Mouse (Mus musculus): ENCODE results near the gene Raver2. TPM values are rescaled to one million over a fixed set of nuclear protein-coding genes. Genes with fewer than 3 reads are reported as not detected.

The Raver2 gene
- total RNA-seq, 1 experiment: 8.8 TPM

DNA sequence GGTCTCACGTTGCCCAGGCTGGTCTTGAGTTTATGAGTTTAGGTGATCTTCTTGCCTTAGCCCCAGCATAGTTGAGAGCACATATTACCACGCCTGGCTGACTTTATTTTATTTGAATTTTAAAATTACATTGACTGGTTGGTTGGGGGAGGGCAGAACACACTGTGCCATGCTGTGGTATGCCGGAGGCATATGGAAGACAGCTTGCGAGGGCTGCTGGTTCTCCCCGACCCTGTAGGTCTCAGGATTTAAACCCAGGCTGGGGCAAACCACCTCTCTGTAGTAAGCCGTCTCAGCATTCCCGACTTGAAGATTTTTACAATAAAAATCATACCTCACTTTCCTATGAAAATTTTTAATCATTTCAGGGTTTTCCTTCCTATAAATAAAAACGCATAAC is 66.2 kb downstream of the Raver2 start:
- H3K9me3 ChIP-seq (ENCODE audit: control insufficient read depth, insufficient read depth, low read depth, low read length): no peaks in the 10 kb centered on the region
- H3K4me3 ChIP-seq (ENCODE audit: insufficient read depth in 1 of 2, low read depth in 1 of 2, low read length in 2 of 2, poor library complexity in 1 of 2, severe bottlenecking in 1 of 2): no peak overlapping the region
- no peak for TF ChIP-seq MAFK (IDR thresholded peaks at IDR 0.05; ENCODE audit: insufficient read depth, low read depth, low read length)
- TF ChIP-seq ZC3H11A (IDR thresholded peaks at IDR 0.05; ENCODE audit: borderline replicate concordance, low read depth, low read length): no peak
- TF ChIP-seq ZNF384 (IDR thresholded peaks at IDR 0.05; ENCODE audit: low read depth, low read length): no peak
- TF ChIP-seq CHD2 (IDR thresholded peaks at IDR 0.05; ENCODE audit: low read depth, low read length): no peak
- TF ChIP-seq HCFC1 (IDR thresholded peaks at IDR 0.05; ENCODE audit: borderline replicate concordance, insufficient read depth, low read length): no peak
- no peak overlapping the region for H3K9ac ChIP-seq (ENCODE audit: insufficient read depth, low read depth, low read length, poor library complexity, severe bottlenecking)
- peaks cover 2% of the 10 kb centered on the region; the same call in 1 of the 2 replicates for H3K36me3 ChIP-seq (ENCODE audit: control insufficient read depth, insufficient read depth, low read length, poor library complexity, severe bottlenecking)
- in situ Hi-C loops (cut with MboI; ENCODE audit: low sequenced_read_pairs in 2 of 2, unreplicated experiment in 2 of 2): no loop called here
- no peaks in the 10 kb centered on the region for H3K4me1 ChIP-seq (ENCODE audit: control insufficient read depth in 2 of 2, insufficient read depth in 2 of 2, low read length in 2 of 2, poor library complexity in 1 of 2)
- no peak overlapping the region for H3K27ac ChIP-seq (ENCODE audit: insufficient read depth, low read depth, low read length, poor library complexity, severe bottlenecking)
- no peak for DNase-seq (ENCODE audit: low read depth, low spot score)

- DNase-seq (ENCODE audit: low read depth, low spot score): no peak
- Histone ChIP-seq H3K9ac (ENCODE audit: insufficient read depth, low read depth, low read length, poor library complexity, severe bottlenecking) (no peak overlapping the region), H3K9me3 (ENCODE audit: control insufficient read depth, insufficient read depth, low read depth, low read length) (no peaks in the 10 kb centered on the region), H3K27ac (ENCODE audit: insufficient read depth, low read depth, low read length, poor library complexity, severe bottlenecking) (no peak overlapping the region), H3K4me1 (ENCODE audit: control insufficient read depth in 2 of 2, insufficient read depth in 2 of 2, low read length in 2 of 2, poor library complexity in 1 of 2) (no peaks in the 10 kb centered on the region), H3K4me3 (ENCODE audit: insufficient read depth in 1 of 2, low read depth in 1 of 2, low read length in 2 of 2, poor library complexity in 1 of 2, severe bottlenecking in 1 of 2) (no peak overlapping the region), H3K36me3 (ENCODE audit: control insufficient read depth, insufficient read depth, low read length, poor library complexity, severe bottlenecking) (peaks cover 2% of the 10 kb centered on the region; the same call in 1 of the 2 replicates)
- in situ Hi-C loops (cut with MboI; ENCODE audit: low sequenced_read_pairs in 2 of 2, unreplicated experiment in 2 of 2): no loop called here
- no peak for TF ChIP-seq ZNF384 (IDR thresholded peaks at IDR 0.05; ENCODE audit: low read depth, low read length)
- no peak for TF ChIP-seq ZC3H11A (IDR thresholded peaks at IDR 0.05; ENCODE audit: borderline replicate concordance, low read depth, low read length)
- TF ChIP-seq CHD2 (IDR thresholded peaks at IDR 0.05; ENCODE audit: low read depth, low read length): no peak
- no peak for TF ChIP-seq HCFC1 (IDR thresholded peaks at IDR 0.05; ENCODE audit: borderline replicate concordance, insufficient read depth, low read length)
- TF ChIP-seq MAFK (IDR thresholded peaks at IDR 0.05; ENCODE audit: insufficient read depth, low read depth, low read length): no peak
Measured at GRCm38 (mm10) chr4:101135909-101136308, 67.1 kb downstream of the Raver2 start.

DNA sequence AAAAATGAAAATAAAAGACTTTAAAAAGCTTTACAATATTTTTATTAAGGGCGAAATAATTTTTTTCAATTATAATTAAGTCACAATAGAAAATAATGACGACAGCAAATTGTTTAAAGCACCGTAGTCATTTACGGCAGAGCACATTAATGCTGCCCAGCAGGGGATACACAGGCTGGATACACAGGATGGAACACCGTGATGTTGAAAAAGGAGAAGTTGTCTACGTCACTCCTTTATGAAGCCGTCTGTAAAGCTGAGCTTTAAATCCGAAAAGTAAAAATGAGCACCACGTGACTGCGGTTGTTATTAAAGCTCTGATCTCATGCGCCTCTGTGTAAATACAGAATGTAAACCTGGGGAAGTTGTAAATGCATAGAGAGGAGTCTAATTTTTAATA is 69.2 kb downstream of the Raver2 start:
- H3K27ac ChIP-seq (ENCODE audit: insufficient read depth, low read depth, low read length, poor library complexity, severe bottlenecking): no peak overlapping the region
- DNase-seq (ENCODE audit: low read depth, low spot score): no peak
- H3K4me3 ChIP-seq (ENCODE audit: insufficient read depth in 1 of 2, low read depth in 1 of 2, low read length in 2 of 2, poor library complexity in 1 of 2, severe bottlenecking in 1 of 2): no peak overlapping the region
- no peak overlapping the region for H3K9ac ChIP-seq (ENCODE audit: insufficient read depth, low read depth, low read length, poor library complexity, severe bottlenecking)
- no peaks in the 10 kb centered on the region; the same call in 1 of the 2 replicates for H3K36me3 ChIP-seq (ENCODE audit: control insufficient read depth, insufficient read depth, low read length, poor library complexity, severe bottlenecking)
- no peak for TF ChIP-seq MAFK (IDR thresholded peaks at IDR 0.05; ENCODE audit: insufficient read depth, low read depth, low read length)
- no peak for TF ChIP-seq ZC3H11A (IDR thresholded peaks at IDR 0.05; ENCODE audit: borderline replicate concordance, low read depth, low read length)
- no peak for TF ChIP-seq ZNF384 (IDR thresholded peaks at IDR 0.05; ENCODE audit: low read depth, low read length)
- no peak for TF ChIP-seq CHD2 (IDR thresholded peaks at IDR 0.05; ENCODE audit: low read depth, low read length)
- no peak for TF ChIP-seq HCFC1 (IDR thresholded peaks at IDR 0.05; ENCODE audit: borderline replicate concordance, insufficient read depth, low read length)
- no peaks in the 10 kb centered on the region for H3K9me3 ChIP-seq (ENCODE audit: control insufficient read depth, insufficient read depth, low read depth, low read length)
- H3K4me1 ChIP-seq (ENCODE audit: control insufficient read depth in 2 of 2, insufficient read depth in 2 of 2, low read length in 2 of 2, poor library complexity in 1 of 2): no peaks in the 10 kb centered on the region
- in situ Hi-C loops (cut with MboI; ENCODE audit: low sequenced_read_pairs in 2 of 2, unreplicated experiment in 2 of 2): no loop called here

DNA sequence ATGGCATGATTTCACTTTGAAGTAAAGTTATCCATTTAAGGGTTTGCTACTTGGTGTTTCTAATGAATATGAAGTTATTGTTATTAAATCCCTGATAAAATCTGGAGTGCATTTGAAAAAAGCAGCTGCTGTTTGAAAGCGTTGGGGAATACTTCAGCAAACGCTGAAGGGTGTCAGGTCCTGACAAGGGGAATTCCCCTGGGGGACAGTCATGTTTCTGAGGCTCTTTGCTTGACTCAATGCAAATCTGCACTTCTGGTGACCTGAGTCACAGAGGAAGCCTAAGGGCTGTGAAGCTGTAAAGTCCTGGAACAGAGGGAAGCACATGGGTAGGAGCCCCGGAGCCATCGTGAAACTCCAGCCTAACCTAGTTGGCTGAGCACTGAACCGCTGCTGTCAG is 73.0 kb downstream of the Raver2 start:
- no peak overlapping the region for H3K27ac ChIP-seq (ENCODE audit: insufficient read depth, low read depth, low read length, poor library complexity, severe bottlenecking)
- H3K4me1 ChIP-seq (ENCODE audit: control insufficient read depth in 2 of 2, insufficient read depth in 2 of 2, low read length in 2 of 2, poor library complexity in 1 of 2): peaks cover 0 to 2% of the 10 kb centered on the region in 2 experiments; a peak in 1 of 4 replicates
- TF ChIP-seq MAFK (IDR thresholded peaks at IDR 0.05; ENCODE audit: insufficient read depth, low read depth, low read length): no peak
- no peak for TF ChIP-seq HCFC1 (IDR thresholded peaks at IDR 0.05; ENCODE audit: borderline replicate concordance, insufficient read depth, low read length)
- TF ChIP-seq ZNF384 (IDR thresholded peaks at IDR 0.05; ENCODE audit: low read depth, low read length): no peak
- TF ChIP-seq CHD2 (IDR thresholded peaks at IDR 0.05; ENCODE audit: low read depth, low read length): no peak
- TF ChIP-seq ZC3H11A (IDR thresholded peaks at IDR 0.05; ENCODE audit: borderline replicate concordance, low read depth, low read length): no peak
- no peak overlapping the region for H3K9ac ChIP-seq (ENCODE audit: insufficient read depth, low read depth, low read length, poor library complexity, severe bottlenecking)
- H3K36me3 ChIP-seq (ENCODE audit: control insufficient read depth, insufficient read depth, low read length, poor library complexity, severe bottlenecking): no peaks in the 10 kb centered on the region; the same call in 1 of the 2 replicates
- no peak for DNase-seq (ENCODE audit: low read depth, low spot score)
- in situ Hi-C loops (cut with MboI; ENCODE audit: low sequenced_read_pairs in 2 of 2, unreplicated experiment in 2 of 2): no loop called here
- H3K9me3 ChIP-seq (ENCODE audit: control insufficient read depth, insufficient read depth, low read depth, low read length): no peaks in the 10 kb centered on the region
- no peak overlapping the region for H3K4me3 ChIP-seq (ENCODE audit: insufficient read depth in 1 of 2, low read depth in 1 of 2, low read length in 2 of 2, poor library complexity in 1 of 2, severe bottlenecking in 1 of 2)

DNA sequence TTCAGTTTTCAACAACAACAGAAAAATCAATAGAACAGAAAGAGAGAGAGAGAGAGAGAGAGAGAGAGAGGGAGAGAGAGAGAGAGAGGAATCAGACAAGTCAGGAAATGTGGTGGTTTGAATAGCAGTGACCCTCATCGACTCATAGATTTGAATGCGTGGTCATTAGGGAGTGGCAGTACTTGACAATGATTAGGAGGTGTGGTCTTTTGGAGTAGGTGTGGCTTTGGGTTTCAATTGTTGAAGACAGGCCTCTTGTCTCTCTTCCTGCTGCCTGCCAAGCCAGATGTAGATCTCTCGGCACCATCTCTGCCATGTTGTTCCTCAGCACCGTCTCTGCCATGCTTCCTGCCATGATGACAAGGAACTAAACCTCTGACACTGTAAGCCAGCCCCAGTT is 75.1 kb downstream of the Raver2 start:
- DNase-seq (ENCODE audit: low read depth, low spot score): peak; percentile 22
- Histone ChIP-seq H3K4me1 (ENCODE audit: control insufficient read depth in 2 of 2, insufficient read depth in 2 of 2, low read length in 2 of 2, poor library complexity in 1 of 2) (peaks cover 0 to 2% of the 10 kb centered on the region in 2 experiments; a peak in 1 of 4 replicates), H3K9me3 (ENCODE audit: control insufficient read depth, insufficient read depth, low read depth, low read length) (no peaks in the 10 kb centered on the region), H3K36me3 (ENCODE audit: control insufficient read depth, insufficient read depth, low read length, poor library complexity, severe bottlenecking) (no peaks in the 10 kb centered on the region; the same call in 1 of the 2 replicates), H3K27ac (ENCODE audit: insufficient read depth, low read depth, low read length, poor library complexity, severe bottlenecking) (no peak overlapping the region), H3K9ac (ENCODE audit: insufficient read depth, low read depth, low read length, poor library complexity, severe bottlenecking) (no peak overlapping the region), H3K4me3 (ENCODE audit: insufficient read depth in 1 of 2, low read depth in 1 of 2, low read length in 2 of 2, poor library complexity in 1 of 2, severe bottlenecking in 1 of 2) (no peak overlapping the region)
- TF ChIP-seq HCFC1 (IDR thresholded peaks at IDR 0.05; ENCODE audit: borderline replicate concordance, insufficient read depth, low read length) (no peak), MAFK (IDR thresholded peaks at IDR 0.05; ENCODE audit: insufficient read depth, low read depth, low read length) (no peak), ZNF384 (IDR thresholded peaks at IDR 0.05; ENCODE audit: low read depth, low read length) (no peak), CHD2 (IDR thresholded peaks at IDR 0.05; ENCODE audit: low read depth, low read length) (no peak), ZC3H11A (IDR thresholded peaks at IDR 0.05; ENCODE audit: borderline replicate concordance, low read depth, low read length) (no peak)
- in situ Hi-C loops (cut with MboI; ENCODE audit: low sequenced_read_pairs in 2 of 2, unreplicated experiment in 2 of 2): no loop called here
